Mouse (Mus musculus): ENCODE data around the gene Itih1. TPM values are rescaled to one million over a fixed set of nuclear protein-coding genes. Genes with fewer than 3 reads are reported as not detected.

Itih1 gene
- total and polyA plus RNA-seq, 3 experiments: not detected

- Histone ChIP-seq H3K4me2 (ENCODE audit: insufficient read depth, low read depth, poor library complexity, severe bottlenecking) (no peak overlapping the region), H3K9ac (ENCODE audit: insufficient read depth, low read depth) (no peak overlapping the region), H3K36me3 (replicated peaks in 1 of 2; ENCODE audit: control insufficient read depth in 1 of 2, insufficient read depth in 1 of 2, low read length in 1 of 2) (peaks cover 12 to 64% of the 10 kb centered on the region in 2 experiments), H3K4me3 (replicated peaks in 1 of 3; ENCODE audit: low read depth in 2 of 3, low read length in 2 of 3, poor library complexity in 1 of 3) (no peak overlapping the region), H3K9me3 (replicated peaks; ENCODE audit: low read length) (no peaks in the 10 kb centered on the region), H3K79me2 (replicated peaks; ENCODE audit: control insufficient read depth, extremely low read depth, insufficient read depth, poor library complexity, severe bottlenecking) (no peaks in the 10 kb centered on the region), H3K27ac (ENCODE audit: insufficient read depth, low read depth) (no peak overlapping the region), H3K4me1 (ENCODE audit: control insufficient read depth in 1 of 2, insufficient read depth in 2 of 2) (peaks cover 0 to 3% of the 10 kb centered on the region in 2 experiments; a peak in 2 of 4 replicates), H3K27me3 (replicated peaks) (no peaks in the 10 kb centered on the region)
- dilution Hi-C loops (cut with MboI; ENCODE audit: extremely low pct_ligation_motif_present, extremely low pct_unique_long_range_greater_than_20kb, low sequenced_read_pairs) (no loop called here), in situ Hi-C loops (cut with MboI; ENCODE audit: low pct_ligation_motif_present, low pct_unique_long_range_greater_than_20kb, low sequenced_read_pairs) (no loop called here)
- TF ChIP-seq EP300 (IDR thresholded peaks at IDR 0.05; ENCODE audit: low read length) (no peak), TBP (conservative IDR thresholded peaks at IDR 0.05; ENCODE audit: low read depth, low read length) (no peak), RCOR1 (conservative IDR thresholded peaks at IDR 0.05; ENCODE audit: low read depth, low read length) (no peak)
- DNase-seq (ENCODE audit: extremely low read depth): no peak
Measured at GRCm38 (mm10) chr14:30879794-30880193, 63.3 kb downstream of the Itih1 start.

Other genes with a start within 250 kb of the Itih1 start
- gene Sfmbt1, start 228.4 kb downstream of the Itih1 start, total RNA-seq (2012; rRNA removed): 5.1 and 5.8 TPM in 2 replicates
- gene Sfmbt1, start 228.4 kb downstream of the Itih1 start, total RNA-seq (2014; rRNA removed): 2.0 and 2.4 TPM in 2 replicates
- gene Sfmbt1, start 228.4 kb downstream of the Itih1 start, polyA plus RNA-seq (2012; ENCODE audit: insufficient read length, low read depth): 5.6 and 6.0 TPM in 2 replicates
- gene Tmem110, start 117.7 kb downstream of the Itih1 start, total RNA-seq (2012; rRNA removed): 15.7 and 19.4 TPM in 2 replicates
- 10.3 and 10.4 TPM in 2 replicates for gene Tmem110, start 117.7 kb downstream of the Itih1 start, total RNA-seq (2014; rRNA removed)
- gene Tmem110, start 117.7 kb downstream of the Itih1 start, polyA plus RNA-seq (2012; ENCODE audit: insufficient read length, low read depth): 25.1 and 26.2 TPM in 2 replicates
- gene Mustn1, start 64.1 kb downstream of the Itih1 start, total RNA-seq (2012; rRNA removed): 0.29 and 0.30 TPM in 2 replicates
- gene Mustn1, start 64.1 kb downstream of the Itih1 start, total RNA-seq (2014; rRNA removed): 0.19 TPM in 1 of 2 replicates, not detected in the other
- gene Mustn1, start 64.1 kb downstream of the Itih1 start, polyA plus RNA-seq (2012; ENCODE audit: insufficient read length, low read depth): 0.33 and 0.44 TPM in 2 replicates
- not detected in 2 replicates for gene Itih4, start 56.8 kb downstream of the Itih1 start, total RNA-seq (2012; rRNA removed)
- gene Itih4, start 56.8 kb downstream of the Itih1 start, total RNA-seq (2014; rRNA removed): not detected in 2 replicates
- gene Itih4, start 56.8 kb downstream of the Itih1 start, polyA plus RNA-seq (2012; ENCODE audit: insufficient read length, low read depth): not detected in 2 replicates
- not detected in 2 replicates for gene Itih3, start 19.5 kb downstream of the Itih1 start, total RNA-seq (2012; rRNA removed)
- gene Itih3, start 19.5 kb downstream of the Itih1 start, total RNA-seq (2014; rRNA removed): not detected in 2 replicates
- gene Itih3, start 19.5 kb downstream of the Itih1 start, polyA plus RNA-seq (2012; ENCODE audit: insufficient read length, low read depth): not detected in 2 replicates
- gene Nek4, start 8.1 kb upstream of the Itih1 start, total RNA-seq (2012; rRNA removed): 15.5 and 17.4 TPM in 2 replicates
- 17.1 and 17.5 TPM in 2 replicates for gene Nek4, start 8.1 kb upstream of the Itih1 start, total RNA-seq (2014; rRNA removed)
- 17.6 and 18.3 TPM in 2 replicates for gene Nek4, start 8.1 kb upstream of the Itih1 start, polyA plus RNA-seq (2012; ENCODE audit: insufficient read length, low read depth)
- 12.6 and 13.8 TPM in 2 replicates for gene Glt8d1, start 58.1 kb upstream of the Itih1 start, total RNA-seq (2012; rRNA removed)
- 22.5 and 24.9 TPM in 2 replicates for gene Glt8d1, start 58.1 kb upstream of the Itih1 start, total RNA-seq (2014; rRNA removed)
- 11.1 and 11.7 TPM in 2 replicates for gene Glt8d1, start 58.1 kb upstream of the Itih1 start, polyA plus RNA-seq (2012; ENCODE audit: insufficient read length, low read depth)
- gene Spcs1, start 58.4 kb upstream of the Itih1 start, total RNA-seq (2012; rRNA removed): 150 and 179 TPM in 2 replicates
- gene Spcs1, start 58.4 kb upstream of the Itih1 start, total RNA-seq (2014; rRNA removed): 344 and 351 TPM in 2 replicates
- 176 and 181 TPM in 2 replicates for gene Spcs1, start 58.4 kb upstream of the Itih1 start, polyA plus RNA-seq (2012; ENCODE audit: insufficient read length, low read depth)
- gene Pbrm1, start 75.8 kb upstream of the Itih1 start, total RNA-seq (2012; rRNA removed): 20.4 and 25.6 TPM in 2 replicates
- gene Pbrm1, start 75.8 kb upstream of the Itih1 start, total RNA-seq (2014; rRNA removed): 22.6 and 24.6 TPM in 2 replicates
- gene Pbrm1, start 75.8 kb upstream of the Itih1 start, polyA plus RNA-seq (2012; ENCODE audit: insufficient read length, low read depth): 22.5 and 28.8 TPM in 2 replicates
- 136 and 207 TPM in 2 replicates for gene Gnl3, start 75.9 kb upstream of the Itih1 start, total RNA-seq (2012; rRNA removed)
- gene Gnl3, start 75.9 kb upstream of the Itih1 start, total RNA-seq (2014; rRNA removed): 321 and 385 TPM in 2 replicates
- 364 and 365 TPM in 2 replicates for gene Gnl3, start 75.9 kb upstream of the Itih1 start, polyA plus RNA-seq (2012; ENCODE audit: insufficient read length, low read depth)
- 38.0 and 45.8 TPM in 2 replicates for gene Smim4, start 185.7 kb upstream of the Itih1 start, total RNA-seq (2012; rRNA removed)
- gene Smim4, start 185.7 kb upstream of the Itih1 start, total RNA-seq (2014; rRNA removed): 13.5 and 19.1 TPM in 2 replicates
- 24.0 and 26.1 TPM in 2 replicates for gene Smim4, start 185.7 kb upstream of the Itih1 start, polyA plus RNA-seq (2012; ENCODE audit: insufficient read length, low read depth)
- 41.6 and 52.5 TPM in 2 replicates for gene Nt5dc2, start 187.8 kb upstream of the Itih1 start, total RNA-seq (2012; rRNA removed)
- gene Nt5dc2, start 187.8 kb upstream of the Itih1 start, total RNA-seq (2014; rRNA removed): 2.9 and 4.0 TPM in 2 replicates
- 3.3 and 5.7 TPM in 2 replicates for gene Nt5dc2, start 187.8 kb upstream of the Itih1 start, polyA plus RNA-seq (2012; ENCODE audit: insufficient read length, low read depth)
- 3.9 and 4.4 TPM in 2 replicates for gene Stab1, start 225.4 kb upstream of the Itih1 start, total RNA-seq (2012; rRNA removed)
- 4.6 and 5.8 TPM in 2 replicates for gene Stab1, start 225.4 kb upstream of the Itih1 start, total RNA-seq (2014; rRNA removed)
- 11.2 TPM in 2 replicates for gene Stab1, start 225.4 kb upstream of the Itih1 start, polyA plus RNA-seq (2012; ENCODE audit: insufficient read length, low read depth)